Mouse (Mus musculus) testis, adult 2 months (tissue): ENCODE data around the gene Lypla2.

Source experiments
- CTCF ChIP-seq: fragments of 200-500 bp; IDR thresholded peaks from 2 replicates; pipeline ENCODE4 v1.5.1; 2012; ENCODE audit warnings: low read depth, mild to moderate bottlenecking, inconsistent platforms, low read length, moderate library complexity; ENCODE audit not compliant: control insufficient read depth, insufficient read depth, insufficient replicate concordance
- POLR2A ChIP-seq: fragments of 200-500 bp; IDR thresholded peaks from 2 replicates; pipeline ENCODE4 v1.6.1; 2012; ENCODE audit warnings: low read depth, mild to moderate bottlenecking, inconsistent platforms, low read length, moderate library complexity; ENCODE audit not compliant: control insufficient read depth

DNA sequence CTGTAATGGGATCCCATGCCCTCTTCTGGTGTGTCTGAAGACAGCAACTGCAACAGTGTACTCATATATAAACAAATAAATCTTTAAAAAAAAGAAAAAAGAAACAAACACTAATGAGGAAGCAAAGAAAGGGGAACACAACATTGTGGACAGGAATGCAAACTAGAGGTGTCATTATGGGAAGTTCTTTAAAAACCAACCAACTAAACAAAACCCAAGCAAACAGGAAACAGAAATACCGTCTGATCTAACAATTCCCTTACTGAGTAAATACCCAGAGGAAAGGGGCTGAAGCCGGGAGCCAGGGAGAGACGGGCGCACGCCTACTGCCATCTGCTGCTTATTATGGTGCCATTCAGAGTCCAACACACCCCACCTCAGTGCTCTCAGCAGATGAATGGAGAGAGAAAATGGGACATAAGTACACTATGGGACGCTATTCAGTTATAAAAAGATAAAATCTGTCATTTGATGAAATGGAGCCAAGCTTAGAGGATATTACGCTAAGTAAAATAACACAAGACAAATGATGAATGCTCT lies 9.2 kb upstream of the Lypla2 start:
- TF ChIP-seq POLR2A = no peak
- TF ChIP-seq CTCF = no peak
